Mouse (Mus musculus): ENCODE results near the gene Chd1l.

DNA sequence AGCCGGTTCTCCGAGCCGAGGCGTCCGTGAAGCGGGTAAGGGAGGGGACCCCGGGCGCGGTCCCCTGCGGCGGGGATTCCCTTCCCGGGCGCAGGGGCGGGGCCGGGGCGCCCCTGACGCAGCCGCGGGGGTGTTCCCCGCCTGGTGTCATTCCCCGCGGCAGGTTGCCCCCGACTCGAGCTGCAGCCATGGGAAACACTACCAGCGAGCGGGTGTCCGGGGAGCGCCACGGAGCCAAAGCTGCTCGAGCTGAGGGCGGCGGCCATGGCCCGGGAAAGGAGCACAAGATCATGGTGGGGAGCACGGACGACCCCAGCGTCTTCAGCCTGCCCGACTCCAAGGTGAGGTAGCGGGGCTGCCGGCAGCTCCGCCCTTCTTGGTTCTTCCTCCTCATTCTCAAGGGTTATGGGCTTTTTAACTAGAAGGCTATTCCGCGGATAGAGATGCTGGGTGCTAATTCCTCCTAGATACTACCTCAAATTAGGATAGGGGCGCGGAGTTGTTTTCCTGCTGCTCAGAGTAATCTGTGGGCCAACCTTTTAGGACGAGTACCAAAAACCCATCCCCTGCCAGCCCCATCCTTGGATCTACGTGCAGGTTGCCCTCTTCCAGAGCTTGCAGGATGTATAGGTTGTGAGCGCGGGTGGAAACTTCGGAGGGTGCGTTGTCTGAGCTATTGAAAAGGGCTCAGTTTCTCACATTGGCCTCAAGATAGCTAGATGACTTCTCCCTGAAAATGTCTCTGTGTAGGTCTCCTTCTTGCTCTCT is 48.6 kb upstream of the Chd1l start:
- TF ChIP-seq CTCF (IDR thresholded peaks at IDR 0.05; ENCODE audit: control insufficient read depth, insufficient read depth, insufficient replicate concordance, low read depth, low read length), result no peak
- TF ChIP-seq POLR2A (IDR thresholded peaks at IDR 0.05; ENCODE audit: control insufficient read depth, low read depth, low read length), result no peak

Data from testis, adult 2 months (tissue).